Mouse (Mus musculus) adrenal gland (tissue): ENCODE measurements at regions not wholly inside any gene's neighbourhood (a gene's known extent, or its start where the extent isn't known, plus 50 kb on each side); places are given as distances from the start of the nearest gene placed in this dataset.

ENCODE experiments used
- intact Hi-C: fragments of 180-260 bp; cut with DNase I; formaldehyde crosslinking; loops from one replicate; pipeline ENCODE4 v1.15.1; 2025

DNA sequence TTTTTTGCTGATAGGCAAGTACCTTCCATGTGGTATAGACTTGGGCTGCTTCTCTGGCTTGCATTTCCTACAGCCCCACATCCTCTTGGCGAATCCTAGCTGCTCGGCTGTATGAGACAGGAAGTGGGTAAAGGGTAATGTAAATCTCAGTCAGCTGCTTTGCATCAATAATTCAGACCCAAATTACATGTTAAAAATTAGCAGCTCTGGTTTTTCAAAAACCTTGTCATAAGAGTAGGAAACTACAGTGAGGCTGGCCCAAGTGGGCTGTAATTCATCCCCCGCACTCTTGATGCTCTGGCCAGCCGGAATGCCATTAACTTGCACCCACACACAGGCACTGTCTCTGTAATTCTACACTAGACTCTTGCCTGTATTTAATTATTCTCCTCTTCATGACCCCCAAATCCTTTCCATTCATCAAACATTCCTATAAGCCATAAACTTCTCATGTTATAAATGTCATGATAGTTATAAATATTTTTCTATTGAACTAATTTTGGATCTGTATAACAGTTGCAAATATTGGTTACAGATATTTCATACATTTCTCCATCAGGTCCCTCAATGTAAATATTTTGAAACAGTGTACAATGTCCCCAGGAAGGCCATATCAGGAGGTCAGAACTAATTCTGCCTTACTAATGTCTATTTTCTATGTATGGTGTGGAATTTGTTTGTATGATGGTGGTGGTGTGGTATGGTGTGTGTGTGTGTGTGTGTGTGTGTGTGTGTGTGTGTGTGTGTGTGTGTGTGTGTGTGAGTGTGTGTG is 261.0 kb upstream of the Cxadr start:
- intact Hi-C loops: no loop called here

GRCm38 (mm10) chr16:78019605-78020285 is 281.5 kb upstream of the Cxadr start:
- intact Hi-C loops: no loop called here

GRCm38 (mm10) chr16:78015401-78015800 is 285.9 kb upstream of the Cxadr start:
- intact Hi-C loops: no loop called here

DNA sequence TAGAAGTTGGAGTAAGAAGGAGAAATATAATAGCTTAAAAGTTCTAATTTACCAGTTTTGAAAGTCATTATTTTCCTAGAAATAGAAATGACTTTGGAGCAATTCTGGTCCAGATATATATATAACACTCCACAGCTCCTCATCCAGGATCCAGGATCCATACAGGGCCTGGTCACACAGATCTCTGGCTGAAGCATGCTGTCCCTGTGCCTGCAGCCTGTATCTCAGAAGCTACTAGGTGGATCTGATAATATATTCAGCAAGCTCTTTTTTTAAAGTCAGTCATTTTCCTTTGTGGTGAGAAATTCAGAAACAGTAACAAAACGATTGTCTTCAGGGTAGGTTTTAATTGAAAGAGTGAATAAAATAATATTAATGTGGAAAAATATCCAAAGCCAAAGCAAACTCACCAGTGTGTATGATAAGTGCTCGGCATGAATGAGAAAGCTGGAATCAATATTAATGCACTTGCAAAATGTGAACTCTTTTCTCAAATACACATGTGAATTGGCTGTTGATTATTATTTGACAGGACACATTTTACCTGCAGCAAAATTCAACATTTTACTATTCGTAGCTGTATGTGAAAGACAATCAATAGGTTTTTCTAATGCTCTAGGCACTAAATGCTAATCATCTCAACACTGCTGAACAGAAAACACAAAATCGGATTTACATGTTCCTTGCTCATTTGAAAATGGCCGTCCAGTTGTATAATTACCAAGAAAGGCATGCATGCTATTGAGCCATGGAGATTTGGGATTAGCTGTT is 288.1 kb upstream of the Cxadr start:
- intact Hi-C loops: no loop called here

- intact Hi-C loops: no loop called here
These were observed 297.3 kb upstream of the Cxadr start for GRCm38 (mm10) chr16:78004016-78004415.

DNA sequence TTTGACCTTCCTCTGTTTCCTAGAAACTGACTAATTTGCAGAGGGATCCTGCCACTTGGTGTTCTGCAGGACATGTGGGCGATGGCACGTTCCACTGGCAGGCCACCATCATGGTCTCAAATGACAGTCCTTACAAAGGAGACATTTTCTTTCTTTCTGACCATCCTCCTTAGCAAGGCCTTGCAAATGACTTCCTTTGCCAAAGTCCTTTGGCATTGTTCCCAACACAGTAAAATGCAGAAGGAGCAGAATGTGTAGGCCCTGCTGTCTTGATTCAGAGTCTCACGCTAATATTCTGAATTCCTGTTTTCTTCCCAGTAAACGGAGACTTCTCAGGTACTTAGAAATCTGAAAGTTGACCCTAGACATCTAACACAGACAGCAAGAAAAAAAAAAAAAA is 308.3 kb upstream of the Cxadr start:
- intact Hi-C loops: no loop called here

GRCm38 (mm10) chr16:77989791-77990325 is 311.4 kb upstream of the Cxadr start:
- intact Hi-C loops: no loop called here

GRCm38 (mm10) chr16:77989139-77989538 is 312.1 kb upstream of the Cxadr start:
- intact Hi-C loops: no loop called here

- intact Hi-C loops: no loop called here
These were observed 314.3 kb upstream of the Cxadr start for GRCm38 (mm10) chr16:77986884-77987529.

GRCm38 (mm10) chr16:77948785-77949184 is 346.9 kb upstream of the Gm11146 start:
- intact Hi-C loops: no loop called here

GRCm38 (mm10) chr16:77945442-77945841 is 343.5 kb upstream of the Gm11146 start:
- intact Hi-C loops: no loop called here

DNA sequence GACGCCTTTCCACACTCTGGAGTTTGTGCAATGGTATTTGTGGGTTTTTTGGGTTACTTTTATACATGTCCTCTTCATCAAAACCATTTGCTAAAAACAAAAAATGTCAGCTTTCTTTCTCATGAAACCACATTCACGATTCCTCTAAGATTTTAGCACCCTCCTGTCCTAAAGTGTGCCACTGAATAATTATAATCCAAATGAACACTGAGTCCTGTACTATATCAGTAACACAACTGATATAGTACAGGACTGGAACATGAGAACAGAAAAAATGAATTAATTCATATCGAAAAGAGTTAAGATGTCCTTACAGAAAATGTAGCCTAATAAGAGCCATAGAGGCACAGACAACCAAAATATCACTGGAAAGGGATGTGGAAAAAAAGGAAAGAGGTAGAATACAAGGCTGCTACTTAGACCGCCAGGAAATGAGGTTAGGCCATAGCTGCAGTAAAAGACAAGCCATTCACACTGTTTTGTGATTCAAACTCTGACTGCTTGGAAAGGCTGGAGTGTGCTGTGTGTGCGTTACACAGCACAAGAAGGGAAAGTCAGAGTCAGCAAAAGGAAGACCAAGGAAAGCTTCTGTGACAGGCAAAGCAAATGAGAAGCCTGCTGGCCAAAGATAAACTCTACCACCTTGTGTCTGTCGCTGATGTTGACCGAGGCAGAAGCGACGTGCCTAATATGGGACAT is 329.3 kb upstream of the Gm11146 start:
- intact Hi-C loops: no loop called here

DNA sequence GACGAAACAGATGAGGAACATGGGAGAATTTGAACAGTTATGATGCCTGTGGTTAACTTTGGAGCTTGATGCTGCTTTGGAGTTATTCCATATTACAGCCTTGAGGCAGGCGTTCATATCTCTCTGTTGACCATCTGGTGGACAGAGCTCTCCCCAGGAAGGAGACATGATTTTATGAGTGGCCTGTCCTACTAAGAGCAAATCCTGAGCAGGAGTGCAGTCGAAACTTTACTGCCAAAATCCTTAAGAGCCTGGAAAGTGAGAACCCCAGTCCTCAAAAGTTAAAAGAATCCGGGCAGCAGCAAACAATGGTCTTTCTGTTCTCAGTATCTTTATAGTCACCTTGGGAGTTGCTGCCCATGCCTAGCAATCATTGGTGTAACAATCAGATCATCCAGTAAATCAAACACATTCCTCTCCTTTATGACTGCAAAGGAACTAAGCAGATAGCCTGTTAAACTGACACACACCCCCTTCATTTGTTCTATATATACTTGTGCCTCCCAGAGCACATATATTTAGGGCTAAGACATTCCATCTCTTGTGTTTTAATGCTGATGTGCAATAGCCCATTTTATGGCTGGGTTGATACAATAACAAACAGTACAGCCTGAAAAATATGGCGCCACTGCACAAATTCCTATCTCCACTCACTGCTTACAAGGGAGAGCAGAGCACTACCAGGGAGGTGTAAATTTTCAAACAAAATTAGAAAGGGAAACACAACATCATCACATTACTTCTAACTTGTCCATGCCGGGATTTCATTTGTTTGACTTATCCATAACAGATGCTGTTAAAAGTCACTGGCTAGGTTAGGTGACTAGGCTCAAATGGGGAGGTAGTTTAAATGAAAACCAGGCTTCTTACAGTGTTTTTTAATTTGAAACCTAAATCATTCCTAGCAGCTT is 312.5 kb upstream of the Gm11146 start:
- intact Hi-C loops: no loop called here

GRCm38 (mm10) chr16:77894247-77894646 is 292.4 kb upstream of the Gm11146 start:
- intact Hi-C loops: no loop called here

DNA sequence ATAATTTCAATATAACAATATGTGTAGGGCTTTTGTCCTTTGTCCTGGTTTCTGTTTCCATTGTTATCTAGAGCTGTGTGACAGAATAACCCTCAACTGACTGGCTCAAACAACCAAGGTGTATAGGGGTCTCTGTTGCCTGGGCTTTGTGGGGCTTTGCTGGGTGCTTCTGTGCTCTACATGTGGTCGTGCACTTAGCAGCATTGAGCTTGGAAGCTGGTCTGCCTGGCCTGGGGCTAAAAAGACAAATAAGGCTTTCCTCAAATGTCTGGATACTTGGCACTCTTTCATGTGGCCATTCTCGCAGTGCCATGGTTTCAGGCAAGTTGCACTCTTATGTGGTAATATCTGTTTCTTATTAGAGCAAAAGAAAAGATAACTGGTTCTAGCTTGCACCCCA is 291.8 kb upstream of the Gm11146 start:
- intact Hi-C loops: no loop called here

DNA sequence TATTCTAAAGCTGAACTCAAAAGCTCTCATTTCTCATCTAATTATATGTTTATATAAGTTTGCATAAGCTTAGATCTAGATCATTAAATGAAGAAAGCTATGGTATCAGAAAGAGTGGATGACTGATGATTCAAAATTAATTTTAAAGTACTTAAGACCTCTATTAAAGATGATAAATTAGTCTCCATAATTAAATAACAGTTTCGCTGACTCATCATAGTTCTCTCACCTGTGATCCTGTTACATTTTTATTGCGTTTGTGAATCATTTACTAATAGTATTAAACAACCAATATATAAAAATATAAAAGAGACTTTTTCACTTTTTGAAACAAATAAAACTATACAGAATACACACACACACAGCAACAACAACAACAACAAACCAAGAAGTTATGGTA is 290.8 kb upstream of the Gm11146 start:
- intact Hi-C loops: no loop called here

DNA sequence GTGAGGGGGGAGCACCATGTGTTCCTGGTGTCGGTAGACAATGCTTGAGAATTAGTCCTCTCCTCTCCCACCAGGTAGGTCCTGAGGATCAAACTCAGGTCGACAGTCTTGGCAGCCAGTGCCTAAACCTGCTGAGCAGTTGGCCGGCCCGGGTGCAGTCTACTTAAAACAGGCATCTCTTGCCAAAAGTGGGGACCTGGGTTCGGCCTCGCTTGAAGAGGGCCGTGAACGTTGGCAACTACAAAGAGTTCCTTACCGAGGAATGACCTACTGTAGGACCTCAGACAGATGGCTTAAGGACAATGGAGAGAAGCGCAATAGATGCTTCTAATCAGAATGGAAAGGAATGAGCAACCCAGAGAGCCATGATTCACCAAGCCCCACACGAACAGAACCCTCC is 287.5 kb upstream of the Gm11146 start:
- intact Hi-C loops: no loop called here

GRCm38 (mm10) chr16:77885060-77885679 is 283.3 kb upstream of the Gm11146 start:
- intact Hi-C loops: no loop called here

DNA sequence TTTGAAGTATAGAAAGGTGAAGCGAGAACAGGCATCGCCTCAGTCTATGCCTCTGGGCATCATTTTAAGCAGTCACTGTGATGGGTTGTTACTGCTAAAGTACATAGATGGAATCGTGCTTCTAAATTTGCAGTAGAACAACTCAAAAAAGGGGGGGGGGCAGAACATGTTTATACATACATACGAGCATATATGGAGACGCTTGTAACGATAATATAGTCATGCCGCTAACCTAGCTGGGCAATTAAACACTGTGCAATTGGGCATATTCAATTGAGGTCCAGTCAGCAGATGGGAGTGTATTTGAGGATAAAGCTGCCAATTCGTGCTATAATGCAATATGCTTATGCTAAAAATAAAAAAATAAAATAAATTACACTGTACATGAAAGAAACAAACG is 282.6 kb upstream of the Gm11146 start:
- intact Hi-C loops: no loop called here
